Mouse (Mus musculus) testis, postnatal 10 days (tissue): ENCODE measurements at regions not wholly inside any gene's neighbourhood (a gene's known extent, or its start where the extent isn't known, plus 50 kb on each side); places are given as distances from the start of the nearest gene placed in this dataset.
A peak's percentile ranks its signal among the peaks of the same experiment; 100 is the strongest.

Experiments used
- DNase-seq: peaks from one replicate; pipeline ENCODE4 v3.0.0; 2021; ENCODE audit warnings: low spot score

GRCm38 (mm10) chrX:96876239-96876638 lies 163.0 kb downstream of the Gpr165 start:
- no peak for DNase-seq

- DNase-seq = peak; percentile 46
These were observed 165.5 kb downstream of the Gpr165 start for GRCm38 (mm10) chrX:96878721-96879120.

- no peak for DNase-seq
These were observed 165.9 kb downstream of the Gpr165 start for GRCm38 (mm10) chrX:96879154-96879553.

- DNase-seq = no peak
These were observed 171.8 kb upstream of the Pgr15l start for GRCm38 (mm10) chrX:96900636-96901035.
